Mouse (Mus musculus) G1E (cell line): ENCODE measurements around the gene Syndig1.

ENCODE experiments used
- CTCF ChIP-seq: IDR thresholded peaks from 2 replicates; pipeline ENCODE4 v1.5.1; 2012; ENCODE audit warnings: low read depth, low read length, inconsistent platforms, mixed read lengths
- GATA1 ChIP-seq: IDR thresholded peaks from 2 replicates; pipeline ENCODE4 v1.6.1; 2012; ENCODE audit warnings: borderline replicate concordance, low read length, inconsistent platforms, mixed read lengths
- GATA2 ChIP-seq: IDR thresholded peaks from 2 replicates; pipeline ENCODE4 v1.6.1; 2012; ENCODE audit warnings: low read depth, low read length, inconsistent platforms, borderline replicate concordance
- POLR2AphosphoS5 ChIP-seq: IDR thresholded peaks from 2 replicates; pipeline ENCODE4 v1.6.1; 2012; ENCODE audit warnings: low read depth, low read length, inconsistent platforms; ENCODE audit not compliant: insufficient replicate concordance
- TAL1 ChIP-seq: conservative IDR thresholded peaks from 2 replicates; pipeline ENCODE4 v1.6.1; 2012; ENCODE audit warnings: low read depth, low read length, inconsistent platforms, mixed read lengths

DNA sequence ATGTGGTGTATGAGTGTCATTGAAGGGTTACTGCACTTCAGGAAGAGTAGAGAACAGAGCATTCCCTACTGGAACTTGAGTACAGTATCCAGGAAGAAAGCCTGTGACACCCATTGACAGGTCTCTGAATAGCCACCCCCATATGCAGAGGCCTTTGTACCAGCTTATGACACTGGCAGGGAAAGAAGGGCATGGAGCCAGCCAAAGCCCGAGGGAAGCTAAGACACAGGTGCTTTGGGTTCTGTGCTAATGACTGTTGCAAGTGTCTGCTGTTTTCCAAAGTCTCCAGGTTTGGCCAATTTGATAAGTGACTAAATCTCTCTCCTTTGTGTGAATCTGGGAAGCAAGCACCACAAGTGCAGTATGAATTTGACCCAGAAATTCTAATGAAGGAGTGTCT lies 71.6 kb downstream of the Syndig1 start:
- TF ChIP-seq GATA1 (no peak), CTCF (no peak), TAL1 (no peak), POLR2AphosphoS5 (no peak), GATA2 (no peak)
